Mouse (Mus musculus) intestine, embryonic 15.5 days (tissue): ENCODE data around the gene Slc4a2. TPM values are rescaled to one million over a fixed set of nuclear protein-coding genes. Genes with fewer than 3 reads are reported as not detected.
"Not testable (repeated sequence)": the region's sequence is repeated elsewhere in the genome, so short reads cannot be mapped to it uniquely, and the experiment has no call there.

Experiments
- ATAC-seq: fragments of 200-750 bp; cut with Nextera tagmentation; 2 replicates; pipeline ENCODE4 v1.8.0; 2017; ENCODE audit warnings: moderate TSS enrichment, moderate library complexity
- H3K27ac ChIP-seq: fragments of 300-500 bp; sonication (generic); 2 replicates; pipeline ENCODE4 v1.5.1; 2015; ENCODE audit warnings: mild to moderate bottlenecking, inconsistent platforms
- H3K27me3 ChIP-seq: fragments of 300-500 bp; sonication (generic); replicated peaks from 2 replicates; pipeline ENCODE4 v1.6.1; 2015; ENCODE audit warnings: inconsistent platforms
- H3K36me3 ChIP-seq: fragments of 300-500 bp; sonication (generic); 2 replicates; pipeline ENCODE4 v1.6.1; 2015; ENCODE audit warnings: inconsistent platforms
- H3K4me1 ChIP-seq: fragments of 300-500 bp; sonication (generic); replicated peaks from 2 replicates; pipeline ENCODE4 v1.6.1; 2015; ENCODE audit warnings: inconsistent platforms
- H3K4me2 ChIP-seq: fragments of 300-500 bp; sonication (generic); replicated peaks from 2 replicates; pipeline ENCODE4 v1.6.1; 2015; ENCODE audit warnings: mild to moderate bottlenecking, inconsistent platforms
- H3K4me3 ChIP-seq: fragments of 300-500 bp; sonication (generic); replicated peaks from 2 replicates; pipeline ENCODE4 v1.5.1; 2015; ENCODE audit warnings: inconsistent platforms
- H3K9ac ChIP-seq: fragments of 300-500 bp; sonication (generic); 2 replicates; pipeline ENCODE4 v1.6.1; 2015; ENCODE audit warnings: inconsistent platforms
- H3K9me3 ChIP-seq: fragments of 300-500 bp; sonication (generic); 2 replicates; pipeline ENCODE4 v1.6.1; 2016; ENCODE audit warnings: inconsistent platforms
- WGBS: fragments of 180-500 bp; shearing (Covaris S2); methylation state at CpG from one replicate; pipeline ENCODE4 v1.1.7; 2015; 5-methylcytosine and 5-hydroxymethylcytosine counted together
- polyA plus RNA-seq: library from polyadenylated mRNA; unstranded; fragments of >200 nt; fragmentation: Nextera tagmentation; extraction: Ambion mirVana; gene quantifications from 2 replicates; pipeline ENCODE4 v1.2.1, GENCODE M21; 2015

The Slc4a2 gene
- polyA plus RNA-seq, 1 experiment from 2014 or later = 41.1 TPM

GRCm38 (mm10) chr5:24385887-24386550 is 37.6 kb upstream of the Slc4a2 start:
- 0 out of 2 replicates have a peak, but pooled peaks cover 18% of the 10 kb centered on the region for H3K27me3 ChIP-seq
- no peaks in the 10 kb centered on the region for H3K36me3 ChIP-seq
- 90% methylated on average over 10 of the region's 10 CpGs for WGBS
- no peak overlapping the region for H3K4me3 ChIP-seq
- H3K4me2 ChIP-seq = no peak overlapping the region
- H3K4me1 ChIP-seq = peaks cover 34% of the 10 kb centered on the region
- no peaks in the 10 kb centered on the region for H3K9me3 ChIP-seq
- no peak for ATAC-seq
- H3K27ac ChIP-seq = no peak overlapping the region
- H3K9ac ChIP-seq = no peak overlapping the region

GRCm38 (mm10) chr5:24387264-24388241 is 36.1 kb upstream of the Slc4a2 start:
- H3K4me3 ChIP-seq = peak overlapping the region; percentile 49
- peaks cover 34% of the 10 kb centered on the region for H3K4me1 ChIP-seq
- 0 out of 2 replicates have a peak, but pooled peaks cover 18% of the 10 kb centered on the region for H3K27me3 ChIP-seq
- ATAC-seq = peak; percentile 34
- no peaks in the 10 kb centered on the region for H3K9me3 ChIP-seq
- no peaks in the 10 kb centered on the region for H3K36me3 ChIP-seq
- peak overlapping the region; percentile 60 for H3K9ac ChIP-seq
- H3K27ac ChIP-seq = 0 out of 2 replicates have a peak overlapping the region, but pooled peaks have one; percentile 27
- under 1% methylated on average over 73 of the region's 73 CpGs for WGBS
- H3K4me2 ChIP-seq = peak overlapping the region; percentile 99

GRCm38 (mm10) chr5:24388246-24388915 is 35.3 kb upstream of the Slc4a2 start:
- H3K9ac ChIP-seq = peak overlapping the region; percentile 60
- H3K36me3 ChIP-seq = no peaks in the 10 kb centered on the region
- 28% methylated on average over 26 of the region's 26 CpGs for WGBS
- peak overlapping the region; percentile 99 for H3K4me2 ChIP-seq
- H3K4me1 ChIP-seq = peaks cover 36% of the 10 kb centered on the region
- H3K27ac ChIP-seq = 0 out of 2 replicates have a peak overlapping the region, but pooled peaks have one; percentile 27
- H3K27me3 ChIP-seq = 0 out of 2 replicates have a peak, but pooled peaks cover 18% of the 10 kb centered on the region
- H3K4me3 ChIP-seq = peak overlapping the region; percentile 49
- no peak; the same call in 1 of the 2 replicates for ATAC-seq
- no peaks in the 10 kb centered on the region for H3K9me3 ChIP-seq

GRCm38 (mm10) chr5:24389011-24389657 is 34.5 kb upstream of the Slc4a2 start:
- H3K27me3 ChIP-seq = 0 out of 2 replicates have a peak, but pooled peaks cover 18% of the 10 kb centered on the region
- 56% methylated on average over 7 of the region's 7 CpGs for WGBS
- H3K9ac ChIP-seq = no peak overlapping the region
- no peak overlapping the region for H3K4me2 ChIP-seq
- H3K9me3 ChIP-seq = no peaks in the 10 kb centered on the region
- no peaks in the 10 kb centered on the region for H3K36me3 ChIP-seq
- no peak overlapping the region for H3K4me3 ChIP-seq
- peaks cover 33% of the 10 kb centered on the region for H3K4me1 ChIP-seq
- ATAC-seq = no peak
- H3K27ac ChIP-seq = no peak overlapping the region

GRCm38 (mm10) chr5:24389658-24390020 is 34.0 kb upstream of the Slc4a2 start:
- Histone ChIP-seq H3K4me2 (no peak overlapping the region), H3K27ac (no peak overlapping the region), H3K9me3 (no peaks in the 10 kb centered on the region), H3K36me3 (no peaks in the 10 kb centered on the region), H3K9ac (no peak overlapping the region), H3K4me1 (peaks cover 32% of the 10 kb centered on the region), H3K27me3 (0 out of 2 replicates have a peak, but pooled peaks cover 18% of the 10 kb centered on the region), H3K4me3 (no peak overlapping the region)
- WGBS = 87% methylated on average over 4 of the region's 4 CpGs
- no peak for ATAC-seq

GRCm38 (mm10) chr5:24391864-24392263 is 31.8 kb upstream of the Slc4a2 start, which contains the start of gene Atg9b:
Gene Atg9b (minus strand): TSS chr5:24392143.
- H3K27ac ChIP-seq = peak within 1 kb of the TSS; percentile 52
- H3K36me3 ChIP-seq = no peaks in the 10 kb centered on the region
- no peaks in the 10 kb centered on the region for H3K9me3 ChIP-seq
- H3K4me2 ChIP-seq = no peak within 1 kb of the TSS; the same call in 1 of the 2 replicates
- H3K27me3 ChIP-seq = 0 out of 2 replicates have a peak, but pooled peaks cover 7% of the 10 kb centered on the region
- WGBS = 84% methylated on average over 7 of the region's 7 CpGs
- H3K9ac ChIP-seq = no peak within 1 kb of the TSS
- no peak within 1 kb of the TSS for H3K4me3 ChIP-seq
- peaks cover 31% of the 10 kb centered on the region for H3K4me1 ChIP-seq
- no peak for ATAC-seq

GRCm38 (mm10) chr5:24392724-24393123 is 30.9 kb upstream of the Slc4a2 start:
- WGBS = 60% methylated on average over 7 of the region's 7 CpGs
- peak overlapping the region; percentile 52 for H3K27ac ChIP-seq
- H3K36me3 ChIP-seq = no peaks in the 10 kb centered on the region
- 0 out of 2 replicates have a peak, but pooled peaks cover 4% of the 10 kb centered on the region for H3K27me3 ChIP-seq
- peaks cover 22% of the 10 kb centered on the region for H3K4me1 ChIP-seq
- no peak overlapping the region; the same call in 1 of the 2 replicates for H3K4me2 ChIP-seq
- H3K9me3 ChIP-seq = no peaks in the 10 kb centered on the region
- H3K9ac ChIP-seq = no peak overlapping the region
- no peak overlapping the region for H3K4me3 ChIP-seq
- no peak for ATAC-seq

- Histone ChIP-seq H3K4me3 (peak within 1 kb of the TSS; percentile 55), H3K27me3 (no peaks in the 10 kb centered on the region), H3K4me2 (peak within 1 kb of the TSS; percentile 71), H3K36me3 (no peaks in the 10 kb centered on the region), H3K9ac (peak within 1 kb of the TSS; percentile 59), H3K4me1 (peaks cover 15% of the 10 kb centered on the region; the same call in 1 of the 2 replicates), H3K27ac (peak within 1 kb of the TSS; percentile 66), H3K9me3 (no peaks in the 10 kb centered on the region)
- ATAC-seq = no peak
- 21% methylated on average over 7 of the region's 7 CpGs for WGBS
Measured at GRCm38 (mm10) chr5:24393392-24393997, 30.1 kb upstream of the Slc4a2 start, which contains the start of gene Abcb8. Gene Abcb8 (plus strand): TSS chr5:24393663.

- H3K4me3 ChIP-seq = peak overlapping the region; percentile 55
- peaks cover 12% of the 10 kb centered on the region; the same call in 1 of the 2 replicates for H3K4me1 ChIP-seq
- peak overlapping the region; percentile 71 for H3K4me2 ChIP-seq
- peak overlapping the region; percentile 59 for H3K9ac ChIP-seq
- H3K27ac ChIP-seq = peak overlapping the region; percentile 66
- ATAC-seq = peak; percentile 97
- H3K27me3 ChIP-seq = no peaks in the 10 kb centered on the region
- H3K9me3 ChIP-seq = no peaks in the 10 kb centered on the region
- no peaks in the 10 kb centered on the region for H3K36me3 ChIP-seq
- WGBS = 1% methylated on average over 36 of the region's 36 CpGs
Measured at GRCm38 (mm10) chr5:24394165-24394894, 29.3 kb upstream of the Slc4a2 start.

- H3K4me2 ChIP-seq, H3K27ac ChIP-seq, H3K36me3 ChIP-seq, H3K9me3 ChIP-seq, H3K9ac ChIP-seq, H3K4me3 ChIP-seq, ATAC-seq, H3K4me1 ChIP-seq, H3K27me3 ChIP-seq: not testable (repeated sequence)
- 87% methylated on average over 6 of the region's 6 CpGs for WGBS
Measured at GRCm38 (mm10) chr5:24396254-24396653, 27.4 kb upstream of the Slc4a2 start.
